8 mouse cellular contexts compared by ENCODE assay signal in genomic region chr7:70349981-70350670, GRCm38 (mm10). TPM values are rescaled to one million over a fixed set of nuclear protein-coding genes. Genes with fewer than 3 reads are reported as not detected.
A peak's percentile ranks its signal among the peaks of the same experiment; 100 is the strongest.
DNase-seq lines count a peak whose midpoint lies in the region; ATAC-seq and TF ChIP-seq lines count a peak whose summit lies in the region.

No protein-coding gene starts in this region.

- peak overlapping the region; percentile 59 for H3K4me3 ChIP-seq in embryonic facial prominence, embryonic 13.5 days
- H3K4me3 ChIP-seq in kidney, embryonic 14.5 days (ENCODE audit: low read length) = peak overlapping the region; percentile 71
- peak overlapping the region; percentile 32 for H3K4me3 ChIP-seq in myocyte

- 11% methylated on average over 20 of the region's 20 CpGs for WGBS in embryonic facial prominence, embryonic 13.5 days
- 6% methylated on average over 20 of the region's 20 CpGs for WGBS in kidney, embryonic 14.5 days

- ATAC-seq in embryonic facial prominence, embryonic 13.5 days (ENCODE audit: insufficient number of reproducible peaks, insufficient read depth, low FRiP score, low TSS enrichment, low read depth) = no peak
- no peak for ATAC-seq in kidney, embryonic 14.5 days (ENCODE audit: low FRiP score, low TSS enrichment)

- H3K4me1 ChIP-seq in embryonic facial prominence, embryonic 13.5 days = peaks cover 44% of the 10 kb centered on the region
- peaks cover 40% of the 10 kb centered on the region for H3K4me1 ChIP-seq in kidney, embryonic 14.5 days (ENCODE audit: control insufficient read depth, insufficient read depth, low read length)

- H3K9me3 ChIP-seq in embryonic facial prominence, embryonic 13.5 days = no peaks in the 10 kb centered on the region
- H3K9me3 ChIP-seq in kidney, embryonic 14.5 days (ENCODE audit: control insufficient read depth, low read length) = no peaks in the 10 kb centered on the region

- peak; percentile 46 for DNase-seq in kidney, adult 18-20 months
- DNase-seq in kidney, adult 9 months = no peak
- no peak for DNase-seq in gastrocnemius, postnatal 4 days (ENCODE audit: low spot score in 2 of 2)
- no peak for DNase-seq in thymus, adult 18-20 months
- no peak for DNase-seq in cerebellum, adult 9-11 months

- peaks cover 66% of the 10 kb centered on the region for H3K27me3 ChIP-seq in embryonic facial prominence, embryonic 13.5 days
- no peaks in the 10 kb centered on the region for H3K27me3 ChIP-seq in kidney, embryonic 14.5 days (ENCODE audit: control insufficient read depth, insufficient read depth, low read length)
- no peaks in the 10 kb centered on the region for H3K27me3 ChIP-seq in myocyte (ENCODE audit: control insufficient read depth, insufficient read depth, insufficient read length)

- TF ChIP-seq POLR2A in myocyte (IDR thresholded peaks at IDR 0.05; ENCODE audit: insufficient read length, low read depth) = no peak

- H3ac ChIP-seq in myocyte (ENCODE audit: control insufficient read depth, insufficient read length) = no peak overlapping the region

- H3K79me2 ChIP-seq in myocyte (ENCODE audit: control insufficient read depth, insufficient read depth) = peaks cover 30% of the 10 kb centered on the region

- no peaks in the 10 kb centered on the region for H3K36me3 ChIP-seq in embryonic facial prominence, embryonic 13.5 days
- peaks cover 47% of the 10 kb centered on the region for H3K36me3 ChIP-seq in kidney, embryonic 14.5 days (ENCODE audit: control insufficient read depth, insufficient read depth, low read length)
- peaks cover 5% of the 10 kb centered on the region for H3K36me3 ChIP-seq in myocyte (ENCODE audit: control insufficient read depth, insufficient read depth)

- H3K9ac ChIP-seq in embryonic facial prominence, embryonic 13.5 days = peak overlapping the region; percentile 37; the same call in 1 of the 2 replicates
- H3K9ac ChIP-seq in kidney, embryonic 14.5 days (ENCODE audit: low read depth, low read length) = peak overlapping the region; percentile 95

- H3K27ac ChIP-seq in embryonic facial prominence, embryonic 13.5 days = peak overlapping the region; percentile 90
- H3K27ac ChIP-seq in kidney, embryonic 14.5 days (ENCODE audit: low read depth, low read length) = peak overlapping the region; percentile 98

- peak overlapping the region; percentile 73 for H3K4me2 ChIP-seq in embryonic facial prominence, embryonic 13.5 days
- peak overlapping the region; percentile 78 for H3K4me2 ChIP-seq in kidney, embryonic 14.5 days (replicated peaks; ENCODE audit: low read depth, low read length)
- peak overlapping the region; percentile 2 for H3K4me2 ChIP-seq in myocyte (ENCODE audit: low read depth)

TF ChIP-seq in myocyte, 11 proteins besides CTCF, POLR2A, EP300 and RAD21:
- no peak for TF ChIP-seq REST (IDR thresholded peaks at IDR 0.05; ENCODE audit: insufficient read depth, insufficient read length)
- TF ChIP-seq POLR2AphosphoS2 (IDR thresholded peaks at IDR 0.05; ENCODE audit: insufficient read length, low read depth) = no peak
- no peak for TF ChIP-seq CEBPB (IDR thresholded peaks at IDR 0.05; ENCODE audit: insufficient read depth, poor library complexity, severe bottlenecking)
- TF ChIP-seq TCF12 (IDR thresholded peaks at IDR 0.05; ENCODE audit: insufficient read depth, poor library complexity, severe bottlenecking) = no peak
- TF ChIP-seq MYOD1 (IDR thresholded peaks at IDR 0.05; ENCODE audit: control insufficient read depth in 1 of 3, insufficient read length in 2 of 3, low read depth in 2 of 3) = no peak
- TF ChIP-seq MAX (IDR thresholded peaks at IDR 0.05; ENCODE audit: low read depth) = no peak
- TF ChIP-seq SRF (IDR thresholded peaks at IDR 0.05; ENCODE audit: control insufficient read depth, insufficient read length, low read depth) = no peak
- no peak for TF ChIP-seq TCF3 (IDR thresholded peaks at IDR 0.05; ENCODE audit: insufficient read length, low read depth)
- TF ChIP-seq USF1 (IDR thresholded peaks at IDR 0.05; ENCODE audit: low read depth) = no peak
- no peak for TF ChIP-seq MYOG (IDR thresholded peaks at IDR 0.05; ENCODE audit: control insufficient read depth in 1 of 3, insufficient read depth in 1 of 3, insufficient read length in 2 of 3, low read depth in 2 of 3)
- no peak for TF ChIP-seq E2F4 (IDR thresholded peaks at IDR 0.05; ENCODE audit: insufficient read depth)

RNA-seq across cellular contexts. Expression of gene Nr2f2, which starts 16.4 kb away (rescaled TPM):
- polyA plus RNA-seq in embryonic facial prominence, embryonic 13.5 days (2015; fragmentation: Nextera tagmentation; extraction: Ambion mirVana) = 36.0 and 42.9 TPM in 2 replicates
- 310 and 320 TPM in 2 replicates for polyA plus RNA-seq in kidney, embryonic 14.5 days (2014; fragmentation: Nextera tagmentation; extraction: Ambion mirVana)
- polyA plus RNA-seq in myocyte (2012; fragmentation: generic; extraction: Trizol) = 7.0 TPM
- 10 to 100 TPM; 42.6 to 52.1 TPM for total RNA-seq in gastrocnemius, postnatal 4 days (2021)

Comparison
In these comparisons a context has a peak if more than half of its experiments do, and no peak if none do; other contexts are left out.
1. H3K4me2 ChIP-seq: peak in every context shown above with its lines; median percentile 78 in kidney, embryonic 14.5 days; 73 in embryonic facial prominence, embryonic 13.5 days; 2 in myocyte.